Mouse (Mus musculus): ENCODE data around the gene Pnldc1. TPM values are rescaled to one million over a fixed set of nuclear protein-coding genes. Genes with fewer than 3 reads are reported as not detected.

Gene Pnldc1
- polyA plus RNA-seq, 1 experiment = 78.9 TPM

DNA sequence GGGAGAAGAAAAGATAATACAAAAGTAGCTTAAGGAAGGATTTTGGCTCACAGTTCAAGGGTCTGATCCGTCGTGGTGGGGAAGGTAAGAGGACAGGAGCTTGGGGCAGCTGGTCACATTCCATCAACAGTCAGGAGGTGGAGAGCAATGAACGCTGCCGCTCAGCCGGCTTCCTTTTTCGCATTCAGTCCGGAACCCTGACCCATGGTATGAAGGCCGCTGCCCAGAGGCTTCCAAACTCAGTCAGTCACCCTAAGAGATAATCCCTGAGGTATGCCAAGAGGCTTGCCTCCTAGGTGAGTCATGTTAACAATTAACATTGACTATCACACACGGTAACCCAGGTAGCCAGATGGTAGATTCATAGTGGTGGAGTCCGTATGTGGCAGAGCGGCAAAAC is 55.6 kb downstream of the Pnldc1 start:
- Histone ChIP-seq H3K27ac (replicated peaks; ENCODE audit: low read depth, low read length) (no peak overlapping the region), H3K4me3 (ENCODE audit: insufficient read depth, low read depth, low read length) (no peak overlapping the region), H3K4me1 (ENCODE audit: control insufficient read depth, insufficient read depth, insufficient read length, low read length) (no peaks in the 10 kb centered on the region; the same call in 1 of the 2 replicates)

- Histone ChIP-seq H3K27ac (replicated peaks; ENCODE audit: low read depth, low read length) (no peak overlapping the region), H3K4me3 (ENCODE audit: insufficient read depth, low read depth, low read length) (no peak overlapping the region), H3K4me1 (ENCODE audit: control insufficient read depth, insufficient read depth, insufficient read length, low read length) (no peaks in the 10 kb centered on the region; the same call in 1 of the 2 replicates)
Measured at GRCm38 (mm10) chr17:12853821-12854220, 56.2 kb downstream of the Pnldc1 start.

GRCm38 (mm10) chr17:12851689-12852088 is 58.3 kb downstream of the Pnldc1 start:
- no peak overlapping the region for H3K4me3 ChIP-seq (ENCODE audit: insufficient read depth, low read depth, low read length)
- no peak overlapping the region for H3K27ac ChIP-seq (replicated peaks; ENCODE audit: low read depth, low read length)
- H3K4me1 ChIP-seq (ENCODE audit: control insufficient read depth, insufficient read depth, insufficient read length, low read length) = no peaks in the 10 kb centered on the region; the same call in 1 of the 2 replicates

DNA sequence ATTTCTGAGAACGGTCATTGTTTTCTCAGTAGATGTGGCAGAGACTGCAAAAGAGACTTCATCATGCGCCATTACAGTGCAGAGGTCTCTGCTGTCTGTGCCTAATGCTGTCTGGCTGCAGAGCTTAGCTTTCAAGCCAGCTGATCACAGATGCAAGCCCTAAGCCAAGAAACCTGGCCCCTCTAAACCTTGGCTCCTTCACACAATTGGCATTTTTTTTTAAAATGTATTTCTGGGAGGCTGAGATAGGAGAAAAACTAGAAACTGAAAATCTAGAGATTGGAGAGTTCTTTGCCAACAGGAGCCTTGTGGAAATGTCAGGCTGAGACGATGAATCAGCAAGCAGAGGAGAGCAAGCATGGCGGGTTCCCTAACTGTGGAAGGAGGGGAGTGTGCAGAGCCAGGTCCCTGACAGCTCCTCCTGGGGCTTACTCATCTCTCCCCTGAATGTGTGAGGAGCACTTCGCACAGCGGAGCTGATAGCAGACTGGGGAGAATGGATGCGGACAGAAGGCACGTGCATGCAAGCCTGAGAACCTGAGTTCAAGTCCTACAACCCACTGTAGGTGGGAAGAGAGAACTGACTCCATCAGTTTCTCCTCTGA is 60.1 kb downstream of the Pnldc1 start:
- H3K4me3 ChIP-seq (ENCODE audit: insufficient read depth, low read depth, low read length) = no peak overlapping the region
- no peak overlapping the region for H3K27ac ChIP-seq (replicated peaks; ENCODE audit: low read depth, low read length)
- H3K4me1 ChIP-seq (ENCODE audit: control insufficient read depth, insufficient read depth, insufficient read length, low read length) = no peaks in the 10 kb centered on the region; the same call in 1 of the 2 replicates

GRCm38 (mm10) chr17:12847736-12848135 is 62.3 kb downstream of the Pnldc1 start:
- Histone ChIP-seq H3K4me1 (ENCODE audit: control insufficient read depth, insufficient read depth, insufficient read length, low read length) (no peaks in the 10 kb centered on the region), H3K4me3 (ENCODE audit: insufficient read depth, low read depth, low read length) (no peak overlapping the region), H3K27ac (replicated peaks; ENCODE audit: low read depth, low read length) (no peak overlapping the region)

GRCm38 (mm10) chr17:12846474-12846873 is 63.6 kb downstream of the Pnldc1 start:
- no peaks in the 10 kb centered on the region for H3K4me1 ChIP-seq (ENCODE audit: control insufficient read depth, insufficient read depth, insufficient read length, low read length)
- H3K27ac ChIP-seq (replicated peaks; ENCODE audit: low read depth, low read length) = no peak overlapping the region
- no peak overlapping the region for H3K4me3 ChIP-seq (ENCODE audit: insufficient read depth, low read depth, low read length)

DNA sequence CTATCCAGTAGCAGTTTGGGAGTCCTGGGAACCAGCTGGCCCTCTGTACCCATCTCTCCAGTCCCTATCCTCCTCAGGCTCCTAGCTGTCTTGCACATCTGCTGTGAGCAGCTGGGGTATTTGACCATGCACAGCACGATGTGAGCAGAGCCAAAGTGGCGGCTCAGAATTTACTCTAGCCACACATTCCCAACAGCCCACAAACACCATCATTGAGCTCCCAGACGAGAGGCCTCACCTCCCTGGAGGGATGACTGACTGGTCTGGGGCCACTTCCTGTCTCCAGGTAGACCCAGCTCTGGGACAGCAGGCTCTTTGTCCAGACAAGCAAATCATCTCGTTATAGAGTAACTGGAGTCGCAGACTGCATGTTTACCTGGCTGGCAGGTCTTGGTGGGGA is 64.2 kb downstream of the Pnldc1 start:
- no peak overlapping the region for H3K27ac ChIP-seq (replicated peaks; ENCODE audit: low read depth, low read length)
- H3K4me3 ChIP-seq (ENCODE audit: insufficient read depth, low read depth, low read length) = no peak overlapping the region
- no peaks in the 10 kb centered on the region for H3K4me1 ChIP-seq (ENCODE audit: control insufficient read depth, insufficient read depth, insufficient read length, low read length)

DNA sequence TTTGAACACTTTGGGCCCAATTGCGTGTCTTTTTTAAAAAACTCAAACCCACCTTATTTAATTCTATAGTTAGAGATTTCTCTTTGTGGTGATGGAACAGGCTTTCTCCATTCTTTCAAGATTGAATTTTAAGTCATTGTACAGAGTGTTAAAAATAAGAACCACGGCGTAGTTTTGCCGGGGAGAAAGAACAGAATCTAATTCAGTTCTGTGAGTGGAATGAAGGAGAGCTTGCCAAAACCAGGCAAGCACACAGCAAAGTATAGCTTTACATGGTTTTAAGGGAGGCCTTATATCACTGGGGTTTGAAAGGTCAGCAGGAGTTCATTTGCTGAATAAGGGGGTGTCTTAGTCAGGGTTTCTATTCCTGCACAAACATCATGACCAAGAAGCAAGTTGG is 65.5 kb downstream of the Pnldc1 start:
- H3K4me3 ChIP-seq (ENCODE audit: insufficient read depth, low read depth, low read length) = no peak overlapping the region
- peaks cover 3% of the 10 kb centered on the region; the same call in 1 of the 2 replicates for H3K4me1 ChIP-seq (ENCODE audit: control insufficient read depth, insufficient read depth, insufficient read length, low read length)
- no peak overlapping the region for H3K27ac ChIP-seq (replicated peaks; ENCODE audit: low read depth, low read length)

DNA sequence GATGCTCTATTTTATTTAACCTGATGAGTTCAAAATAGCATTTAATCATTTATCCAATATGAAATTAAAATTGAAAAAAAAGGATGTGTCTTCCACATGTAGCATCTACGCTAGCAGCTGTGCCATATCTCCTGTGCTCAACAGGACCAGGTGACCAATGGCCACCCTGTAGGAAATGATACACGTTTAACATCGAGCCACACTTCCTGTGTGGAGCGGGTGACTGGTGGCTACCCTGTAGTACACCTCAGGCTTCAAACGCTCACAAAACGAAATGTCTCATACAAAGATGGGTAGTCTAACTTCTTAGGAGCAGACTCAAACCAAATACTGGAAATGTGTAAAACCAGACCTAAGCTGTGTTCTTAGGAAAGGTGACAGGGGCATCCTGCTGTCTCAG is 66.2 kb downstream of the Pnldc1 start:
- Histone ChIP-seq H3K27ac (replicated peaks; ENCODE audit: low read depth, low read length) (no peak overlapping the region), H3K4me1 (ENCODE audit: control insufficient read depth, insufficient read depth, insufficient read length, low read length) (peaks cover 3% of the 10 kb centered on the region; the same call in 1 of the 2 replicates), H3K4me3 (ENCODE audit: insufficient read depth, low read depth, low read length) (no peak overlapping the region)

DNA sequence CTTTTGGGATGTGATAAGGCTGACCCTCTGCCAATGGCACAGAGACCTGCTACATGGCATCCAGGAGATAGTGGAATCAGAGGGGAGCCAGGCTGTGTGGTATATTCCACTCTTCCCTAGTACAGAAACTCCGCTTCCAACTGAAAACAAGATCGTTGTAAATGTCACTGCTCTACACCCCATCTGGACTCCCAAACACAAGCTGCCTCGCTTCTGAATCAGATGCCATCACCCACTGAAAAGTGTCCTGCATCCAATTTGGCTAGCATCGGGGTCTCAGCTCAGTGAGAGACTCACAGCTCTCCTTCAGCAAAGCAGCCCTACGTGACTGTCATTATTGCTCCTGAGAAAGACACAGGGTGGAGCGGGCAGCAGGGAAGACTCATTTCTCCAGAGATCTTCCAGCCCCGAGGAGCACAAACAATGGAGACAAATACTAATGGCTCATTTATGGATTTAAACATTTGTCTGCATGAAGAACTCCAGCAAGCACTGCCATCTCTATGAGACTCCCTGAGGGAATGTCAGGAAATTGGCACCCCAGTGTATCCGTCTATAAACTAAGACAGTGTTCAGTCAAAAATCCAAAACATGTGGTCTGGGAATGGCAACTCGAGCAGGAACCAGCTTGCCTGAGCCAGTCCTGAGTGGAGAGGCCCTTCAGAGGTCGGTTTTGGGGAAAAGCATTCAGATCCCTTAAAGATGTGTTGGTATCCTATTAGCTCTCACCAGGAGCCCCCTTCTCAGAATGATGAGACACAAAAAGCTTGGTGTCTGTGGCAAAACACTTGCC is 70.4 kb downstream of the Pnldc1 start:
- peaks cover 3% of the 10 kb centered on the region; the same call in 1 of the 2 replicates for H3K4me1 ChIP-seq (ENCODE audit: control insufficient read depth, insufficient read depth, insufficient read length, low read length)
- no peak overlapping the region for H3K27ac ChIP-seq (replicated peaks; ENCODE audit: low read depth, low read length)
- no peak overlapping the region for H3K4me3 ChIP-seq (ENCODE audit: insufficient read depth, low read depth, low read length)

Other genes starting within 250 kb of the Pnldc1 start
- not detected in 2 replicates for gene Slc22a1, start 234.4 kb downstream of the Pnldc1 start, polyA plus RNA-seq (2012; ENCODE audit: insufficient read depth, insufficient read length, missing spikeins)
- gene Igf2r, start 140.6 kb downstream of the Pnldc1 start, polyA plus RNA-seq (2012; ENCODE audit: insufficient read depth, insufficient read length, missing spikeins) = 15.7 and 16.3 TPM in 2 replicates
- gene Mas1, start 42.1 kb downstream of the Pnldc1 start, polyA plus RNA-seq (2012; ENCODE audit: insufficient read depth, insufficient read length, missing spikeins) = not detected in 2 replicates
- gene Mrgprh, start 34.2 kb downstream of the Pnldc1 start, polyA plus RNA-seq (2012; ENCODE audit: insufficient read depth, insufficient read length, missing spikeins) = not detected in 2 replicates
- gene Tcp1, start 5.5 kb upstream of the Pnldc1 start, polyA plus RNA-seq (2012; ENCODE audit: insufficient read depth, insufficient read length, missing spikeins) = 154 and 194 TPM in 2 replicates
- gene Mrpl18, start 6.1 kb upstream of the Pnldc1 start, polyA plus RNA-seq (2012; ENCODE audit: insufficient read depth, insufficient read length, missing spikeins) = 135 and 149 TPM in 2 replicates
- 1.9 TPM in 1 of 2 replicates, not detected in the other for gene Acat3, start 30.4 kb upstream of the Pnldc1 start, polyA plus RNA-seq (2012; ENCODE audit: insufficient read depth, insufficient read length, missing spikeins)
- gene Acat2, start 50.5 kb upstream of the Pnldc1 start, polyA plus RNA-seq (2012; ENCODE audit: insufficient read depth, insufficient read length, missing spikeins) = 236 TPM in 2 replicates
- 59.6 and 62.5 TPM in 2 replicates for gene Wtap, start 83.9 kb upstream of the Pnldc1 start, polyA plus RNA-seq (2012; ENCODE audit: insufficient read depth, insufficient read length, missing spikeins)
- 1,013 and 1,407 TPM in 2 replicates for gene Sod2, start 96.6 kb upstream of the Pnldc1 start, polyA plus RNA-seq (2012; ENCODE audit: insufficient read depth, insufficient read length, missing spikeins)
- not detected in 2 replicates for gene Gpr31b, start 142.1 kb upstream of the Pnldc1 start, polyA plus RNA-seq (2012; ENCODE audit: insufficient read depth, insufficient read length, missing spikeins)
- gene Tcp10b, start 150.9 kb upstream of the Pnldc1 start, polyA plus RNA-seq (2012; ENCODE audit: insufficient read depth, insufficient read length, missing spikeins) = 0.91 TPM in 1 of 2 replicates, not detected in the other
- not detected in 2 replicates for gene Unc93a, start 221.6 kb upstream of the Pnldc1 start, polyA plus RNA-seq (2012; ENCODE audit: insufficient read depth, insufficient read length, missing spikeins)

Data from brown adipose tissue, adult 24 weeks (tissue).